Mouse (Mus musculus): ENCODE measurements at regions not wholly inside any gene's neighbourhood (a gene's known extent, or its start where the extent isn't known, plus 50 kb on each side); places are given as distances from the start of the nearest gene placed in this dataset.

- Histone ChIP-seq H3K4me1 (replicated peaks) (no peaks in the 10 kb centered on the region), H3K9ac (replicated peaks) (no peak overlapping the region), H3K4me3 (replicated peaks) (no peak overlapping the region), H3K36me3 (no peaks in the 10 kb centered on the region), H3K27me3 (0 out of 2 replicates have a peak, but pooled peaks cover 9% of the 10 kb centered on the region), H3K9me3 (no peaks in the 10 kb centered on the region), H3K27ac (no peak overlapping the region), H3K4me2 (no peak overlapping the region)
- ATAC-seq (ENCODE audit: insufficient number of reproducible peaks, insufficient read depth, low FRiP score, low TSS enrichment, low read depth) = no peak
- 71% methylated on average over 10 of the region's 10 CpGs for WGBS
These were observed 403.8 kb upstream of the Slc30a5 start for GRCm38 (mm10) chr13:101237035-101237434.

- Histone ChIP-seq H3K9ac (replicated peaks) (no peak overlapping the region), H3K36me3 (no peaks in the 10 kb centered on the region), H3K4me2 (no peak overlapping the region), H3K27ac (no peak overlapping the region), H3K9me3 (no peaks in the 10 kb centered on the region), H3K4me1 (replicated peaks) (no peaks in the 10 kb centered on the region), H3K27me3 (0 out of 2 replicates have a peak, but pooled peaks cover 9% of the 10 kb centered on the region), H3K4me3 (replicated peaks) (no peak overlapping the region)
- 91% methylated on average over 4 of the region's 4 CpGs for WGBS
- ATAC-seq (ENCODE audit: insufficient number of reproducible peaks, insufficient read depth, low FRiP score, low TSS enrichment, low read depth) = no peak
These were observed 402.6 kb upstream of the Slc30a5 start for GRCm38 (mm10) chr13:101235846-101236245.

GRCm38 (mm10) chr13:101235110-101235509 lies 401.9 kb upstream of the Slc30a5 start:
- Histone ChIP-seq H3K9ac (replicated peaks) (no peak overlapping the region), H3K27ac (no peak overlapping the region), H3K4me3 (replicated peaks) (no peak overlapping the region), H3K36me3 (no peaks in the 10 kb centered on the region), H3K9me3 (no peaks in the 10 kb centered on the region), H3K27me3 (0 out of 2 replicates have a peak, but pooled peaks cover 9% of the 10 kb centered on the region), H3K4me2 (no peak overlapping the region), H3K4me1 (replicated peaks) (no peaks in the 10 kb centered on the region)
- WGBS = 75% methylated on average over 3 of the region's 3 CpGs
- ATAC-seq (ENCODE audit: insufficient number of reproducible peaks, insufficient read depth, low FRiP score, low TSS enrichment, low read depth) = no peak

GRCm38 (mm10) chr13:101234550-101234949 lies 401.3 kb upstream of the Slc30a5 start:
- H3K4me1 ChIP-seq (replicated peaks) = no peaks in the 10 kb centered on the region
- H3K9ac ChIP-seq (replicated peaks) = no peak overlapping the region
- 0 out of 2 replicates have a peak, but pooled peaks cover 9% of the 10 kb centered on the region for H3K27me3 ChIP-seq
- H3K4me2 ChIP-seq = no peak overlapping the region
- H3K27ac ChIP-seq = no peak overlapping the region
- WGBS = 73% methylated on average over 10 of the region's 10 CpGs
- H3K4me3 ChIP-seq (replicated peaks) = no peak overlapping the region
- no peak for ATAC-seq (ENCODE audit: insufficient number of reproducible peaks, insufficient read depth, low FRiP score, low TSS enrichment, low read depth)
- H3K36me3 ChIP-seq = no peaks in the 10 kb centered on the region
- no peaks in the 10 kb centered on the region for H3K9me3 ChIP-seq

- no peak overlapping the region for H3K27ac ChIP-seq
- H3K9me3 ChIP-seq = no peaks in the 10 kb centered on the region
- no peaks in the 10 kb centered on the region for H3K36me3 ChIP-seq
- ATAC-seq (ENCODE audit: insufficient number of reproducible peaks, insufficient read depth, low FRiP score, low TSS enrichment, low read depth) = no peak
- no peaks in the 10 kb centered on the region for H3K4me1 ChIP-seq (replicated peaks)
- H3K4me2 ChIP-seq = no peak overlapping the region
- H3K4me3 ChIP-seq (replicated peaks) = no peak overlapping the region
- no peak overlapping the region for H3K9ac ChIP-seq (replicated peaks)
- WGBS = 38% methylated on average over 5 of the region's 5 CpGs
- 0 out of 2 replicates have a peak, but pooled peaks cover 9% of the 10 kb centered on the region for H3K27me3 ChIP-seq
These were observed 400.6 kb upstream of the Slc30a5 start for GRCm38 (mm10) chr13:101233843-101234281.

- 66% methylated on average over 8 of the region's 8 CpGs for WGBS
- H3K27ac ChIP-seq = no peak overlapping the region
These were observed 400.1 kb upstream of the Slc30a5 start for GRCm38 (mm10) chr13:101233181-101233842.

GRCm38 (mm10) chr13:101229861-101230260 lies 396.6 kb upstream of the Slc30a5 start:
- H3K4me3 ChIP-seq (replicated peaks) = no peak overlapping the region
- no peak overlapping the region for H3K4me2 ChIP-seq
- ATAC-seq (ENCODE audit: insufficient number of reproducible peaks, insufficient read depth, low FRiP score, low TSS enrichment, low read depth) = no peak
- H3K9ac ChIP-seq (replicated peaks) = no peak overlapping the region
- 85% methylated on average over 4 of the region's 4 CpGs for WGBS
- no peaks in the 10 kb centered on the region for H3K36me3 ChIP-seq
- peaks cover 14% of the 10 kb centered on the region; the same call in 1 of the 2 replicates for H3K27me3 ChIP-seq
- no peaks in the 10 kb centered on the region for H3K4me1 ChIP-seq (replicated peaks)
- H3K9me3 ChIP-seq = no peaks in the 10 kb centered on the region
- no peak overlapping the region for H3K27ac ChIP-seq

More at GRCm38 (mm10) chr13:101233181-101233842, 400.1 kb upstream of the Slc30a5 start:
- Histone ChIP-seq H3K27me3 (0 out of 2 replicates have a peak, but pooled peaks cover 9% of the 10 kb centered on the region), H3K9ac (replicated peaks) (no peak overlapping the region), H3K36me3 (no peaks in the 10 kb centered on the region), H3K4me1 (replicated peaks) (no peaks in the 10 kb centered on the region), H3K4me3 (replicated peaks) (no peak overlapping the region), H3K4me2 (no peak overlapping the region), H3K9me3 (no peaks in the 10 kb centered on the region)
- no peak for ATAC-seq (ENCODE audit: insufficient number of reproducible peaks, insufficient read depth, low FRiP score, low TSS enrichment, low read depth)

GRCm38 (mm10) chr13:101225366-101225765 lies 392.1 kb upstream of the Slc30a5 start:
- no peak overlapping the region for H3K27ac ChIP-seq
- no peak overlapping the region for H3K4me2 ChIP-seq
- 89% methylated on average over 2 of the region's 2 CpGs for WGBS
- no peaks in the 10 kb centered on the region for H3K4me1 ChIP-seq (replicated peaks)
- no peak overlapping the region for H3K4me3 ChIP-seq (replicated peaks)
- no peaks in the 10 kb centered on the region for H3K9me3 ChIP-seq
- no peaks in the 10 kb centered on the region for H3K36me3 ChIP-seq
- H3K27me3 ChIP-seq = peaks cover 7% of the 10 kb centered on the region; the same call in 1 of the 2 replicates
- no peak for ATAC-seq (ENCODE audit: insufficient number of reproducible peaks, insufficient read depth, low FRiP score, low TSS enrichment, low read depth)
- H3K9ac ChIP-seq (replicated peaks) = no peak overlapping the region

- Histone ChIP-seq H3K4me2 (no peak overlapping the region), H3K4me3 (replicated peaks) (no peak overlapping the region), H3K27ac (no peak overlapping the region), H3K4me1 (replicated peaks) (peaks cover 12% of the 10 kb centered on the region), H3K27me3 (peaks cover 7% of the 10 kb centered on the region; the same call in 1 of the 2 replicates), H3K9me3 (no peaks in the 10 kb centered on the region), H3K9ac (replicated peaks) (no peak overlapping the region), H3K36me3 (no peaks in the 10 kb centered on the region)
- ATAC-seq (ENCODE audit: insufficient number of reproducible peaks, insufficient read depth, low FRiP score, low TSS enrichment, low read depth) = no peak
- WGBS = 65% methylated on average over 7 of the region's 7 CpGs
These were observed 388.3 kb upstream of the Slc30a5 start for GRCm38 (mm10) chr13:101221331-101222043.

GRCm38 (mm10) chr13:101219568-101219967 lies 386.3 kb upstream of the Slc30a5 start:
- H3K4me2 ChIP-seq = no peak overlapping the region
- H3K9ac ChIP-seq (replicated peaks) = no peak overlapping the region
- no peaks in the 10 kb centered on the region for H3K9me3 ChIP-seq
- no peak overlapping the region for H3K27ac ChIP-seq
- H3K4me3 ChIP-seq (replicated peaks) = no peak overlapping the region
- H3K36me3 ChIP-seq = no peaks in the 10 kb centered on the region
- H3K4me1 ChIP-seq (replicated peaks) = peaks cover 26% of the 10 kb centered on the region
- no peak for ATAC-seq (ENCODE audit: insufficient number of reproducible peaks, insufficient read depth, low FRiP score, low TSS enrichment, low read depth)
- H3K27me3 ChIP-seq = no peaks in the 10 kb centered on the region
- 83% methylated on average over 5 of the region's 5 CpGs for WGBS

- H3K4me1 ChIP-seq (replicated peaks) = peaks cover 41% of the 10 kb centered on the region
- no peaks in the 10 kb centered on the region for H3K9me3 ChIP-seq
- no peaks in the 10 kb centered on the region for H3K36me3 ChIP-seq
- H3K4me3 ChIP-seq (replicated peaks) = no peak overlapping the region
- ATAC-seq (ENCODE audit: insufficient number of reproducible peaks, insufficient read depth, low FRiP score, low TSS enrichment, low read depth) = no peak
- 51% methylated on average over 8 of the region's 8 CpGs for WGBS
- no peak overlapping the region for H3K4me2 ChIP-seq
- H3K9ac ChIP-seq (replicated peaks) = no peak overlapping the region
- H3K27ac ChIP-seq = no peak overlapping the region
- peaks cover 11% of the 10 kb centered on the region for H3K27me3 ChIP-seq
These were observed 383.8 kb upstream of the Slc30a5 start for GRCm38 (mm10) chr13:101216897-101217480.
